Mouse (Mus musculus): Measurements from ENCODE around the gene Neurl1b.

The Neurl1b gene

DNA sequence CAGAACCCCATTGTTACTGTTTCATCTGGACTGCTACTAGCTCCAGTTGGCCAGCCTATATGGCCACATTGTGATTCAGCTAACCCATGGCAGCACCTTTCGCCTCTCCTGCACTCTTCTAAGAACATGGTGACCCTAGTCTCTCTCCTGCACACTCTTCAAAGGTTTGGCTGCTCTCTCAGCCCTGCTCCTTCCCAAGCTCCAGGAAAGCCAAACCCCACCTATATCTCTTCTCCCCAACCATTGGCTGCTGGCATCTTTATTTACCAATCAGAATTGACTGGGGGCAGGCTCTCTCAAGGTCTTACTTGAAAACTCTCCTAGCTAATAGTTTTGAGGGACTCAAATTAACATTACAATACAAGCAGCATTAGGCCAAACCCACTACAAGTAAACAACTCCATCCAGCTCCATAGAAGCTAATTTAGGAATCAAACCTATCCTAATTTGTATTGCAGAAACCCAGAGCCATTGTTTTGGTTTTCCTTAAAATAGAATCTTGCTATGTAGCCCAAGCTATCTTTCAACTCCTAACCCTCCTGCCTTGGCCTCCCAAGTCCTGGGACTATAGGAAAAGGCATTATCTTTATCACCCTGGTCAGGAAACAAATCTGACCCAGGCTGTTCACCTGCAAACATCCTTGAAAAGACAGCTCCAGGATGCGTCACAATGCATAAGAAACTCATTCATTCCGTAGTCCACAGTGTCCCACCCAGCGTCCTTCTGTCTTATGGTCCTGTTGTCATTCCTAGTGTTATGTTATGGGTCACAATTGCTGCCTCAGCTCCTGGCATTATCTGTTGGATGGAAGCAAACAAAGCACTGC lies 80.2 kb downstream of the Neurl1b start:
- no peak for DNase-seq (ENCODE audit: low spot score)

All from yolk sac, embryonic 10.5 days (tissue).